Mouse (Mus musculus) lung, postnatal 0 days (tissue): ENCODE measurements around the gene Esx1. TPM values are rescaled to one million over a fixed set of nuclear protein-coding genes. Genes with fewer than 3 reads are reported as not detected.
A peak's percentile ranks its signal among the peaks of the same experiment; 100 is the strongest.

Experiments
- ATAC-seq: fragments of 200-750 bp; cut with Nextera tagmentation; 2 replicates; pipeline ENCODE4 v1.8.0; 2017; ENCODE audit warnings: moderate library complexity
- DNase-seq: peaks from one replicate; pipeline ENCODE4 v3.0.0-alpha.2; 2016; ENCODE audit warnings: low spot score
- H3K27ac ChIP-seq: fragments of 300-500 bp; sonication (generic); 2 replicates; pipeline ENCODE4 v1.5.1; 2014; ENCODE audit warnings: antibody characterized with exemption, mild to moderate bottlenecking, low read length, mixed read lengths
- H3K27me3 ChIP-seq: fragments of 300-500 bp; sonication (generic); replicated peaks from 2 replicates; pipeline ENCODE4 v1.6.1; 2014; ENCODE audit warnings: low read length, mixed read lengths; ENCODE audit not compliant: insufficient read depth
- H3K36me3 ChIP-seq: fragments of 300-500 bp; sonication (generic); 2 replicates; pipeline ENCODE4 v1.6.1; 2014; ENCODE audit warnings: low read length, mixed read lengths; ENCODE audit not compliant: insufficient read depth
- H3K4me1 ChIP-seq: fragments of 300-500 bp; sonication (generic); 2 replicates; pipeline ENCODE4 v1.6.1; 2014; ENCODE audit warnings: antibody characterized with exemption, low read depth, low read length, mixed read lengths; ENCODE audit not compliant: insufficient read depth
- H3K4me2 ChIP-seq: fragments of 300-500 bp; sonication (generic); replicated peaks from 2 replicates; pipeline ENCODE4 v1.6.1; 2014; ENCODE audit warnings: low read depth, mild to moderate bottlenecking, low read length, moderate library complexity, mixed read lengths
- H3K4me3 ChIP-seq: fragments of 300-500 bp; sonication (generic); 2 replicates; pipeline ENCODE4 v1.5.1; 2014; ENCODE audit warnings: low read depth, low read length
- H3K9ac ChIP-seq: fragments of 300-500 bp; sonication (generic); replicated peaks from 2 replicates; pipeline ENCODE4 v1.6.1; 2014; ENCODE audit warnings: low read depth, mild to moderate bottlenecking
- H3K9me3 ChIP-seq: fragments of 300-500 bp; sonication (generic); 2 replicates; pipeline ENCODE4 v1.6.1; 2016; ENCODE audit warnings: low read length, mixed read lengths
- CTCF ChIP-seq: IDR thresholded peaks from 2 replicates; pipeline ENCODE4 v1.5.1; 2016; ENCODE audit warnings: antibody characterized with exemption, mild to moderate bottlenecking
- EP300 ChIP-seq: IDR thresholded peaks from 2 replicates; pipeline ENCODE4 v1.6.1; 2016; ENCODE audit warnings: antibody characterized with exemption, mild to moderate bottlenecking, control low read depth
- WGBS: fragments of 180-500 bp; shearing (Covaris S2); extraction: QIAGEN DNeasy Blood & Tissue Kit; methylation state at CpG from one replicate; pipeline ENCODE4 v1.1.7; 2014; 5-methylcytosine and 5-hydroxymethylcytosine counted together
- polyA plus RNA-seq: library from polyadenylated mRNA; unstranded; fragments of >200 nt; fragmentation: Nextera tagmentation; extraction: Ambion mirVana; gene quantifications from 2 replicates; pipeline ENCODE4 v1.2.1, GENCODE M21; 2015

Gene Esx1
- polyA plus RNA-seq, 1 experiment from 2014 or later: not detected

DNA sequence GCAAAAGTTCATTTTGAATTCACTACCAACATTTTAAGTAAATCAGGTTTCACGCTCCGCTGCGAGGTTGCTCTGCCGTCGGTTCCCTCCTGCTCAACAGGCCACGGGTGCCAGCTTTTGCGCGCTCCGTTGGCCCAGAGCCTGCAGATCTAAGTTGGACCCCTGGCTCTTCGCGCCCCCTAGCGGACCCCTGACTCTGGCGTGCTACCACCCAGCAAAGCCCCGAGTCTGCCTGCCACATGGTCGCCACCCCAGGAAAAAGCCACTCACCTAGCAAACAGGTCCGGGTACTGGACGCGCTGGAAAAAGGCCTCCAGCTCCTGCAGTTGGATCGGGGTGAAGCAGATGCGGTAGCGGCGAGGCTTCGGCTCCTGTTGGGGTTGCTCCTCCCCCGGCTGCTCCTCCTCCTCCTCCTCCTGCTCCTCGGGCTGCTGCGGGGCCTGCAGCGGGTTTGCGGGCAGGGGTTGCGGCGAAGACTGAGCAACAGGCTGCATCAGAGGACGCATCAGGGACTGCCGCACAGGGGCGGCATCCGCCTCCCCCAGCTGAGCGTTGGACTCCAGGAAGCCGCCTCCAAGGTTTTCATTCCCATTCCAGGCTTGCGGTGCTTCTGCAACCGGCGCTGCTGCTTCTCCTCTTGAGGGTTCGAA, 3.7 kb downstream of the Esx1 start:
- WGBS: 18% methylated on average over 40 of the region's 40 CpGs
- DNase-seq (no peak), ATAC-seq (no peak)
- H3K4me1 ChIP-seq: no peaks in the 10 kb centered on the region
- peaks cover 22% of the 10 kb centered on the region for H3K27me3 ChIP-seq
- H3K36me3 ChIP-seq: no peaks in the 10 kb centered on the region
- no peak overlapping the region for H3K4me2 ChIP-seq
- H3K27ac ChIP-seq: no peak overlapping the region
- H3K4me3 ChIP-seq: no peak overlapping the region
- TF ChIP-seq EP300 (no peak), CTCF (peak; percentile 47)
- H3K9me3 ChIP-seq: no peaks in the 10 kb centered on the region
- H3K9ac ChIP-seq: no peak overlapping the region

DNA sequence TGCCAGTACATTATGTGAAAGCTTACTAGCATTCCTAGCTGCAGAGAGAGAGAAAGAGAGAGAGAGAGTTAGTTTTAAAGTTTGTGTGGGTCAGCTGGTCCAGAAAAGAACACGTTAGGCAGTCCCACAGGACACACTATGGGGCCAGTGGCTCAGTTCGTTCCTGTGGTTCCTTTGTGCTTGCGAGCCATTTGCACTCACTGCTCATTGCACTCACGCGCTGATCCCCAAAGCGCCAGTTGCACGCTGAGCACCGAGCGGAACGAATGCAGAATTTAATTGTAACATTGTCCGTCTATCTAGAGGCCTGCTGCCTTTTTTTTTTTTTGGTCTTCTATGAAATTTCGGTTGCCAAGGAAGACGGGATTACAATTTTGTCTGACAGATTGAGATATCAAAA, 15.4 kb downstream of the Esx1 start:
- Histone ChIP-seq H3K36me3 (no peaks in the 10 kb centered on the region), H3K4me2 (no peak overlapping the region), H3K4me1 (no peaks in the 10 kb centered on the region), H3K9ac (no peak overlapping the region), H3K4me3 (no peak overlapping the region), H3K27me3 (peaks cover 13% of the 10 kb centered on the region), H3K9me3 (no peaks in the 10 kb centered on the region), H3K27ac (no peak overlapping the region)
- ATAC-seq: no peak
- WGBS: 9% methylated on average over 12 of the region's 13 CpGs
- no peak for TF ChIP-seq CTCF
- no peak for TF ChIP-seq EP300
- no peak for DNase-seq

DNA sequence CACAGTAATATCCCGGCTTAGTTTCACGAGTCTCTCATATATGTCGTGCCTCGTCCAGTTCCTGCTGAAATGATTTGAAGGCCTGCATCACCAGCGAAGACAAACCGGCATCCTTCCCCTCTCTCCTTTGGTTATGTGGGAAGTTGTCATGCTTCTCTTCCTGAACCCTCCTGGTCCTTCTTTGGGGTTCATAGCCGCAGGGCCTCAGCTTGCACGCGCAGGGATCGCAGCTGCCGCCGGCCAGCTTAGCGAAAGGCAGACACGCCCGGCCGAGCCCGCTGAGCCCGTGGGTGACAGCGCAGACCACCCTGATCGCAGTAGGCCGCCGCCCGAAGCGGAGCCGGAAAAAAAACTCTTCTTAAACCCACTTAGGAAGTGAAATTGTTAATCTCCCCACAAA, 17.4 kb downstream of the Esx1 start:
- Histone ChIP-seq H3K27ac (no peak overlapping the region), H3K4me1 (no peaks in the 10 kb centered on the region), H3K9me3 (no peaks in the 10 kb centered on the region), H3K36me3 (no peaks in the 10 kb centered on the region), H3K4me3 (no peak overlapping the region), H3K9ac (no peak overlapping the region), H3K4me2 (no peak overlapping the region), H3K27me3 (peaks cover 13% of the 10 kb centered on the region)
- DNase-seq (no peak), ATAC-seq (no peak)
- TF ChIP-seq EP300: no peak
- TF ChIP-seq CTCF: no peak
- WGBS: 16% methylated on average over 22 of the region's 25 CpGs

Other genes with a start within 250 kb of the Esx1 start
- gene H2bfm, start 194.8 kb downstream of the Esx1 start, polyA plus RNA-seq: not detected in 2 replicates
- 15.2 and 19.8 TPM in 2 replicates for gene Tmsb15b2, start 146.6 kb downstream of the Esx1 start, polyA plus RNA-seq
- 0.95 TPM in 1 of 2 replicates, not detected in the other for gene Tmsb15l, start 145.2 kb downstream of the Esx1 start, polyA plus RNA-seq
- gene Tmsb15b1, start 145.2 kb downstream of the Esx1 start, polyA plus RNA-seq: 12.8 and 15.3 TPM in 2 replicates
- gene Zcchc18, start 128.9 kb downstream of the Esx1 start, polyA plus RNA-seq: 0.88 and 1.5 TPM in 2 replicates
- gene Slc25a53, start 83.8 kb downstream of the Esx1 start, polyA plus RNA-seq: 8.5 and 9.0 TPM in 2 replicates
- 5.7 and 6.7 TPM in 2 replicates for gene Fam199x, start 72.5 kb downstream of the Esx1 start, polyA plus RNA-seq